Mouse (Mus musculus): ENCODE data around the gene Usp46.

- TF ChIP-seq CTCF (IDR thresholded peaks at IDR 0.05; ENCODE audit: low read depth) (no peak), EP300 (IDR thresholded peaks at IDR 0.05; ENCODE audit: low read depth) (no peak)
Measured at GRCm38 (mm10) chr5:74044591-74044990, 23.6 kb downstream of the Usp46 start.

Data from liver, postnatal 0 days (tissue).